Mouse (Mus musculus): ENCODE measurements at regions not wholly inside any gene's neighbourhood (a gene's known extent, or its start where the extent isn't known, plus 50 kb on each side); places are given as distances from the start of the nearest gene placed in this dataset.

- Histone ChIP-seq H3K9me3 (no peaks in the 10 kb centered on the region), H3K4me3 (replicated peaks) (no peak overlapping the region), H3K4me2 (no peak overlapping the region), H3K36me3 (no peaks in the 10 kb centered on the region), H3K4me1 (no peaks in the 10 kb centered on the region), H3K27ac (no peak overlapping the region), H3K9ac (no peak overlapping the region), H3K27me3 (replicated peaks) (no peaks in the 10 kb centered on the region)
- no peak for ATAC-seq (ENCODE audit: insufficient read depth, low FRiP score, low read depth)
- WGBS, result 61% methylated on average over 7 of the region's 7 CpGs
Observed at GRCm38 (mm10) chrX:42332906-42333305, 156.6 kb upstream of the Tex13c2 start.

- H3K4me1 ChIP-seq, result no peaks in the 10 kb centered on the region
- H3K27me3 ChIP-seq (replicated peaks), result no peaks in the 10 kb centered on the region
- H3K36me3 ChIP-seq, result no peaks in the 10 kb centered on the region
- H3K27ac ChIP-seq, result no peak overlapping the region
- H3K9ac ChIP-seq, result no peak overlapping the region
- no peak for ATAC-seq (ENCODE audit: insufficient read depth, low FRiP score, low read depth)
- no peak overlapping the region for H3K4me2 ChIP-seq
- H3K4me3 ChIP-seq (replicated peaks), result no peak overlapping the region
- H3K9me3 ChIP-seq, result no peaks in the 10 kb centered on the region
- 60% methylated on average over 4 of the region's 4 CpGs for WGBS
Observed at GRCm38 (mm10) chrX:42333631-42334030, 155.9 kb upstream of the Tex13c2 start.

- Histone ChIP-seq H3K27me3 (replicated peaks) (no peaks in the 10 kb centered on the region), H3K4me2 (no peak overlapping the region), H3K9me3 (no peaks in the 10 kb centered on the region), H3K4me1 (no peaks in the 10 kb centered on the region), H3K4me3 (replicated peaks) (no peak overlapping the region), H3K9ac (no peak overlapping the region), H3K27ac (no peak overlapping the region), H3K36me3 (no peaks in the 10 kb centered on the region)
- 79% methylated on average over 2 of the region's 2 CpGs for WGBS
- ATAC-seq (ENCODE audit: insufficient read depth, low FRiP score, low read depth), result no peak
Observed at GRCm38 (mm10) chrX:42334794-42335193, 154.7 kb upstream of the Tex13c2 start.

GRCm38 (mm10) chrX:42336772-42337171 lies 152.7 kb upstream of the Tex13c2 start:
- no peak for ATAC-seq (ENCODE audit: insufficient read depth, low FRiP score, low read depth)

GRCm38 (mm10) chrX:42342362-42342761 lies 147.1 kb upstream of the Tex13c2 start:
- no peaks in the 10 kb centered on the region for H3K4me1 ChIP-seq
- no peaks in the 10 kb centered on the region for H3K36me3 ChIP-seq
- no peak overlapping the region for H3K9ac ChIP-seq
- 49% methylated on average over 7 of the region's 7 CpGs for WGBS
- H3K4me2 ChIP-seq, result no peak overlapping the region
- no peaks in the 10 kb centered on the region for H3K27me3 ChIP-seq (replicated peaks)
- H3K27ac ChIP-seq, result no peak overlapping the region
- ATAC-seq (ENCODE audit: insufficient read depth, low FRiP score, low read depth), result no peak
- H3K9me3 ChIP-seq, result no peaks in the 10 kb centered on the region
- H3K4me3 ChIP-seq (replicated peaks), result no peak overlapping the region

More at GRCm38 (mm10) chrX:42336772-42337171, 152.7 kb upstream of the Tex13c2 start:
- no peaks in the 10 kb centered on the region for H3K27me3 ChIP-seq (replicated peaks)
- H3K4me3 ChIP-seq (replicated peaks), result no peak overlapping the region
- H3K27ac ChIP-seq, result no peak overlapping the region
- no peak overlapping the region for H3K4me2 ChIP-seq
- no peaks in the 10 kb centered on the region for H3K4me1 ChIP-seq
- no peaks in the 10 kb centered on the region for H3K9me3 ChIP-seq
- H3K36me3 ChIP-seq, result no peaks in the 10 kb centered on the region
- H3K9ac ChIP-seq, result no peak overlapping the region
- WGBS, result 71% methylated on average over 3 of the region's 3 CpGs

GRCm38 (mm10) chrX:42342951-42343879 lies 146.3 kb upstream of the Tex13c2 start:
- Histone ChIP-seq H3K27me3 (replicated peaks) (no peaks in the 10 kb centered on the region), H3K4me1 (no peaks in the 10 kb centered on the region), H3K9me3 (no peaks in the 10 kb centered on the region), H3K9ac (no peak overlapping the region), H3K4me3 (replicated peaks) (no peak overlapping the region), H3K4me2 (0 out of 2 replicates have a peak overlapping the region, but pooled peaks have one; percentile 3), H3K36me3 (no peaks in the 10 kb centered on the region), H3K27ac (no peak overlapping the region)
- no peak for ATAC-seq (ENCODE audit: insufficient read depth, low FRiP score, low read depth)
- WGBS, result 24% methylated on average over 16 of the region's 16 CpGs

GRCm38 (mm10) chrX:42352610-42353254 lies 136.8 kb upstream of the Tex13c2 start:
- Histone ChIP-seq H3K4me2 (no peak overlapping the region), H3K36me3 (no peaks in the 10 kb centered on the region), H3K9ac (no peak overlapping the region), H3K9me3 (no peaks in the 10 kb centered on the region), H3K27me3 (replicated peaks) (no peaks in the 10 kb centered on the region), H3K27ac (no peak overlapping the region), H3K4me1 (no peaks in the 10 kb centered on the region), H3K4me3 (replicated peaks) (no peak overlapping the region)
- ATAC-seq (ENCODE audit: insufficient read depth, low FRiP score, low read depth), result no peak
- 77% methylated on average over 5 of the region's 5 CpGs for WGBS

GRCm38 (mm10) chrX:42359381-42360172 lies 129.9 kb upstream of the Tex13c2 start:
- ATAC-seq (ENCODE audit: insufficient read depth, low FRiP score, low read depth), result no peak
- WGBS, result 53% methylated on average over 9 of the region's 12 CpGs
- Histone ChIP-seq H3K4me2 (peak overlapping the region; percentile 40; the same call in 1 of the 2 replicates), H3K27ac (no peak overlapping the region), H3K9me3 (no peaks in the 10 kb centered on the region), H3K9ac (no peak overlapping the region), H3K4me3 (replicated peaks) (no peak overlapping the region; the same call in 1 of the 2 replicates), H3K4me1 (no peaks in the 10 kb centered on the region), H3K36me3 (no peaks in the 10 kb centered on the region), H3K27me3 (replicated peaks) (no peaks in the 10 kb centered on the region)

GRCm38 (mm10) chrX:42360173-42360931 lies 129.1 kb upstream of the Tex13c2 start:
- peak overlapping the region; percentile 13; the same call in 1 of the 2 replicates for H3K4me3 ChIP-seq (replicated peaks)
- H3K27me3 ChIP-seq (replicated peaks), result no peaks in the 10 kb centered on the region
- no peaks in the 10 kb centered on the region for H3K4me1 ChIP-seq
- 24% methylated on average over 15 of the region's 15 CpGs for WGBS
- no peaks in the 10 kb centered on the region for H3K9me3 ChIP-seq
- ATAC-seq (ENCODE audit: insufficient read depth, low FRiP score, low read depth), result no peak
- H3K27ac ChIP-seq, result no peak overlapping the region
- H3K36me3 ChIP-seq, result no peaks in the 10 kb centered on the region
- H3K4me2 ChIP-seq, result peak overlapping the region; percentile 40
- no peak overlapping the region for H3K9ac ChIP-seq

- no peak overlapping the region for H3K9ac ChIP-seq
- 43% methylated on average over 6 of the region's 6 CpGs for WGBS
- H3K27ac ChIP-seq, result no peak overlapping the region
- H3K4me2 ChIP-seq, result peak overlapping the region; percentile 40; the same call in 1 of the 2 replicates
- H3K4me1 ChIP-seq, result no peaks in the 10 kb centered on the region
- H3K27me3 ChIP-seq (replicated peaks), result no peaks in the 10 kb centered on the region
- no peaks in the 10 kb centered on the region for H3K9me3 ChIP-seq
- no peak overlapping the region; the same call in 1 of the 2 replicates for H3K4me3 ChIP-seq (replicated peaks)
- ATAC-seq (ENCODE audit: insufficient read depth, low FRiP score, low read depth), result no peak
- no peaks in the 10 kb centered on the region for H3K36me3 ChIP-seq
Observed at GRCm38 (mm10) chrX:42360973-42361372, 128.5 kb upstream of the Tex13c2 start.

GRCm38 (mm10) chrX:42361400-42362028 lies 128.0 kb upstream of the Tex13c2 start:
- ATAC-seq (ENCODE audit: insufficient read depth, low FRiP score, low read depth), result no peak
- H3K9ac ChIP-seq, result no peak overlapping the region
- no peaks in the 10 kb centered on the region for H3K4me1 ChIP-seq

More at GRCm38 (mm10) chrX:42361400-42362028, 128.0 kb upstream of the Tex13c2 start:
- Histone ChIP-seq H3K27me3 (replicated peaks) (no peaks in the 10 kb centered on the region), H3K36me3 (no peaks in the 10 kb centered on the region), H3K4me2 (no peak overlapping the region), H3K27ac (no peak overlapping the region), H3K9me3 (no peaks in the 10 kb centered on the region), H3K4me3 (replicated peaks) (no peak overlapping the region)
- WGBS, result 42% methylated on average over 15 of the region's 15 CpGs

All from stomach, embryonic 15.5 days (tissue).